Mouse (Mus musculus) brown adipose tissue, adult 24 weeks (tissue): ENCODE results near the gene Zfp423. TPM values are rescaled to one million over a fixed set of nuclear protein-coding genes. Genes with fewer than 3 reads are reported as not detected.

ENCODE experiments used
- H3K27ac ChIP-seq: fragments of 200-500 bp; replicated peaks from 2 replicates; pipeline ENCODE4 v1.5.1; 2012; ENCODE audit warnings: low read depth, mild to moderate bottlenecking, low read length
- H3K4me1 ChIP-seq: fragments of 200-500 bp; 2 replicates; pipeline ENCODE4 v1.6.1; 2012; ENCODE audit warnings: low read length, mixed read lengths; ENCODE audit not compliant: control insufficient read depth, insufficient read depth, insufficient read length
- H3K4me3 ChIP-seq: fragments of 200-500 bp; 2 replicates; pipeline ENCODE4 v1.5.1; 2012; ENCODE audit warnings: low read depth, mild to moderate bottlenecking, low read length, moderate library complexity; ENCODE audit not compliant: insufficient read depth
- polyA plus RNA-seq: library from polyadenylated mRNA; stranded (reverse); fragments of >200 nt; gene quantifications from 2 replicates; pipeline ENCODE4 v1.2.4, GENCODE M21; 2012; ENCODE audit not compliant: missing spikeins, insufficient read depth, insufficient read length

Zfp423 gene
- polyA plus RNA-seq, 1 experiment = 14.0 TPM

DNA sequence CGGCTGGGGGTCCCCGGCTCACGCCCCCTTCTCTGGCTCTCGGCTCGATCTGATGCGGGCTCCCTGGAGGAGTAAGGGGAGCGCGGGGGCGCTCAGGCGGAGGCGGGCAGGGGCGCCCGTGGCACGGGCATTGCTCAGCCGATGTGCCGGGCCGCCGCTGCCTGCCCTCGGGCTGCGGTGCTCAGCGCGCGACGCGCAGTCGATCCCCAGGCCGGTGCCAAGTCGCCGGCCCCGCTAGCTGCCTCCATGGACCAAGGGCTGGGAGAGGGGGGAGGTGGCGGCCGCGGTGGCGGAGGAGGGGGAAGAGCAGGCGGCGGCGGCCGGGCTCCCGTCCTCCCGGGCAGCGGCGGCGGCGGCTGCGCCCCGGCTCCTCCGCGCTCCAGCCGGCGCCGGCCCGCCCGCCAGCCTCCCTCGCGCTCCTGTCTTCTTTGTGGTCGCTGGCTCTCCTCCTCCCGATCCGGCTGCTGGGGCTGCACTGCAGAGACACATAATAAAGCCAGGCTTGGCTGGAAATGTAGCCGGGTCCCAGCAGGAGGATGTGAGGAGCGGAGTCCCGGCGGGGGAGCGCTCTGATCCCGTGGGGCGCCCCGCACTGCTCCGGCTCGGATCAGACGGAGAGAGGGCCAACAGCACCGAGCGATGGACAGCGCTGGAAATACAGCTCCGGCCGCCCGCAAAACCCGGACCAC is 810 bp upstream of the Zfp423 start:
- Histone ChIP-seq H3K4me1 (peaks cover 16% of the 10 kb centered on the region), H3K27ac (peak overlapping the region; percentile 71), H3K4me3 (peak overlapping the region; percentile 77)

DNA sequence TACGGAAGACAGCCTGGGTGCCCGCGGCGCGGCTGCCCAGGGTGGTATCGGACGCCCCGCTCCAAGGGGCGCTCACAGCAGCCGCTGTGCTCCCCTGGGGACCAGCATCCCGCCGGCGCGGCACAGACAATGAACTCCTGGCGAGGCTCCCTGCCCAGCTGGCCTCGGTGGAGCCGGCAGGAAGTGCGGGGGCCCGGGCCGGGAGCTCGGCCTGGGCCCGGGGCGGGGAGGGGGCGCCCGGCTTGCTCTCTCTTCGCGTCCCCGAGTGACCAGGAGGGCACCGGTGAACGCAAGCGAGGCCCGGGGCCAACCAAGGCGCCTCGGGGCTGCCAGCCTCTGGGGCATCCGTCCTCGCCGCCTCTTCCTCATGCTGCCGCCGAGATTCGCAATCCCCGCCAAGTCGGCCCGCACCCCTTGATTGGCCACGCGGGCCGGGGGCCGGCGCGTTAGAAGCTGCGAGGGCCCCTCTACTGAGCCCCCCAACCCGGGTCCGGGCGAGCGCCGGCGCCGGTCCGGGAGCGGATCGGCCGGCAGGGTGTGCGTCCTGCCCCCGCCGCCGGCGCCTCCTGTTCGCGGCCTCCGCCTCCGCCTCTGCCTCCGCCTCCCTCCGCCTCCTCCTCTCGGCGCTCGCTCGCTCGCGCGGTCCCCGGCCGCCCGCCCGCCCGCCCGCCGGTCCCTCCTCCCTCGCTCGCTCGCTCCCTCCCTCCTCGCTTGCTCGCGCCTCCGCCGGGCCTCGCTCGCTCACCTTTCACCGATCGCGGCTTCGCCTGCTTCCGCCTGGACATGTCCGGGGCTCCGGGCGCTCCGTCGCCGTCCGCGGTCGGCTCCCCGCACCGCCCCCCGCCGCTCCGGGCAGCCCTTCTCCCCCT is 710 bp downstream of the Zfp423 start:
- peak overlapping the region; percentile 96 for H3K27ac ChIP-seq
- H3K4me3 ChIP-seq = peak overlapping the region; percentile 88
- peaks cover 19% of the 10 kb centered on the region for H3K4me1 ChIP-seq

DNA sequence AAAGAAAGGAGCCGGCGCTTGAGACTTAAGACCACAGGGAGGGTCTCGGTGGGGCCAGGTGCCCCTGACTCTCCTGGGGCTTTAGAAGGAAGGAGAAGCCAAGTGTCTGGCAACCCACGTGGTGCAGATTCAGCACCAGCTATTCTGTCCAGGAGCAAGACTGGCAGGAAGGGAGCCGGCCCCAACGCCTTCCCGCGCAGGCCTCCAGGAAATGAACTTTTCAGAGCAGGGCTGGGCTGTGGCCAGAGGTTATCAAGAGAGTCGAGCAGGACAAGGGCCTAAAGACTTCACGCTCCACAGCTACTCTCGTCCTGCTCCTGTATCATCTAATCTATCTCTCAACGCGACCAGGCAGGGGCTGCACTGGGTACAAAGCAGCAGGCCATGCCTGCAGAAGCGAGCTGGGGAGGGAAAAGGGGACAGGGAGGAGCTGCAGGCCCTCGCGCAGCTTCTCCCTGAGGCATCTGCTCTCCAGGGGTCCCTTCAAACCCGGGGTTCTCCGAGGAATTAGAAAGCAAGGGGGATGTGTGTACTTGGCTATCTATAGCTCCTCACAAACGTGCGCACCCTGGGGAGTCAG is 1.4 kb downstream of the Zfp423 start:
- H3K4me1 ChIP-seq = peaks cover 19% of the 10 kb centered on the region
- H3K4me3 ChIP-seq = peak overlapping the region; percentile 88
- H3K27ac ChIP-seq = peak overlapping the region; percentile 96

DNA sequence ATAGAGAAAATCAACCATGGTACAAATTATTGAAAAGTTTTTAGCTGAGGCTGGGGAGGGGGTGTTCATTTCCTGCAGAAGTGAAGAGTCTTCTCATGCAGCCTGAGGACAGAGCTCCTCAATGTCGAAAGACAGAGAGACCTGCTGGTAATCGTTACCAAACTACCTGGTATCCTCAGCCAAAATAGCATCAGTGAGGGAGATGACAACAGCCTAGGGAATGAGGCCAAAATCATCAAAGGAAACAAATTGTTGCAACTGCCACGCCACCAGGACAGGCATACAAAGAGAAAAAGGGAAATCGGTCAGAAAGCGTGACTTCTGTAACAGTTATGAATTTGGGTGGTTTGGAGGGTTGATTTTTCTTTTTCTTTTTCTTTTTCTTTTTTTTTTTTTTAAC is 3.4 kb downstream of the Zfp423 start:
- H3K4me3 ChIP-seq = no peak overlapping the region
- peaks cover 15% of the 10 kb centered on the region; the same call in 1 of the 2 replicates for H3K4me1 ChIP-seq
- H3K27ac ChIP-seq = no peak overlapping the region

DNA sequence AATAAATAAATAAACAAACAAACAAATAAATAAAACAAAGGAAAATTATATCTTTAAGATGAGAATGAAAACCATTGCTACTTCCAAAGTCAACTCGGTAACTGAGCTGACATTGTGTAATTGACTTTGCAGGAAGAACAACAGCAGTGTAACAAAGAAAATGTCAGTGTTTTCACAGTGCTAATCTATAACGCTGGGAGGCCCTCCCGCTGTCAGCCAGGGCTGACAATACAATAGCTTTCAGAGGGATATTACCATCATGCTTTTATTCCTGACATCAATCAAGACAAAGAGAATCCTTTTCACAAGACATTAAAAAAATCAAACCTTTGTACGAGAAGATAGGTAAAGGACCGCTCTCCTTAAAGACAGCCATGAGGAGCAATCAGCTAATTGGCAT is 5.9 kb downstream of the Zfp423 start:
- no peak overlapping the region for H3K27ac ChIP-seq
- peaks cover 15% of the 10 kb centered on the region; the same call in 1 of the 2 replicates for H3K4me1 ChIP-seq
- no peak overlapping the region for H3K4me3 ChIP-seq

DNA sequence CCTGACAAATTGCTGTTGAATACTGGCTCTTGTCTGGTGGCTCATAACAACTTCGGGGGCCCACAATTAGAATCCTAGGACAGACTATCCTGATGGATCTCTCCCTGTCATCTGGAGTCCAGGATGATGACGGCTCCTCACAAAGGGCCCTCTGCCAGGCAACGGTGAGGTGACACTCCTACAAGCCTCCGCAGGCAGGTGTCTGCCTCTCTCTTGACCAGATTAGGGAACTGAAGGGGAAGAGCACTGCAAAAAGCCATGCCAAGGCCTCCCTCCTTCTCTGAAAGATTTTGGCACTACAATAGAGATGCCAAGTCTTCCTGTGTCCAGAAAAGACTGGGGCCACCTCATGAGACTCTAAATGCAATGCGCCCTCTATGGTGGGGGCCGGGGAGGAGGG is 7.1 kb downstream of the Zfp423 start:
- Histone ChIP-seq H3K4me3 (no peak overlapping the region), H3K4me1 (peaks cover 14% of the 10 kb centered on the region; the same call in 1 of the 2 replicates), H3K27ac (no peak overlapping the region)

DNA sequence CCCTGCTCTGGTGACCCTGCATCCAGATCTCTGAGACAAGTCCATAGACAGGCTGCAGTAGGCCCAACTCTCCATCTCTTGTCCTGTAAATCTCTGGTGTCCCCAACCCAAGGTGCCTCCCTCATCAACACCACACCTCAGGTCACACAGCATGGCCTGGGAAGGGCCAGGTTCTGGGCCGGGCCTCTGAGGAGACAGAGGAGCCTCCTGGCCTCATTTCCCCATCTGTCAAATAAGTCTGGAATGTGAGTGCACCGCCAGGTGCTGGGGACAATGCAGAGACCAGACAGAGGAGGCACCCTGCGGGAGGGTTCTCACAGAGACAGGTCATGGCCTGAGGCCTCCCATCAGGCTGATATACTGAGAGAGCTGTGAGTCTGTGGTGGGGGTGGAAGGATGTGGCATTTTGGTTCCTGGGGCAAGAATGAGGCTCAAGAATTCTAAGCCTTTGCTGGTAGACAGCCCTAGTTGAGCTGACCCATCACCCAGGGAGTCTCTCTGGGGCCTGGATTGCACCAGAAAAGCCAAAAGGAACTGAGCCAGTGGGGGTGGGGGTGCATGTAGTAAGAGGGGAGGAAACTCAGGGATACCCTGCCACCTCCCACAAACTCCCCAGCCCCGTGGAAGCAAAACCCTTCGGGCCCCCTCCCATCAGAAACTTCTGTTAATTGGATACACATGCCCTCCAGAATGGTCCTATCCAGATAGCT is 15.0 kb downstream of the Zfp423 start:
- Histone ChIP-seq H3K27ac (peak overlapping the region; percentile 58), H3K4me3 (no peak overlapping the region), H3K4me1 (peaks cover 33% of the 10 kb centered on the region)

DNA sequence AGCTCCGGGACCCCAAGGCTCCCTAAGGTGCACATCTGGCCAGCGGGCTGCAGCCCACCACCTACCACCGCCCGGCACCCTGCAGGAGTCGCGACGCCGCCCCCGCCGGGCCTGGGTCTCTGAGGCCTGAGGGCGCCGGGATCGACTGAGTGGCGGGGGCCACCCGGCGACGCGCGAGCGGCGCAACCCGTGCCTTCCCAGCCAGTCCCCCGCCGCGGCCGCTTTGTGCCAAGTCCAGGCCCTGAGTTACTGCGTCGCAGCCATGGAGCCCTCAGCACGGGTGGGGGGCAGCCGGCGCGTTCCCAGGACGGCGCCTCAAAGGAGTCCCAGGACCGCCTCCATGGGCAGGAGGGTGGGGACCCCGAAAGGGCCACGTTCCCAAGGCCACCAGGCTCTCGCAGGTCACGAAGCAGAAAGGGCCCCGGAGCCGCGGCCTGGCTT is 15.7 kb downstream of the Zfp423 start:
- peak overlapping the region; percentile 15; the same call in 1 of the 2 replicates for H3K4me3 ChIP-seq
- peaks cover 40% of the 10 kb centered on the region for H3K4me1 ChIP-seq
- no peak overlapping the region for H3K27ac ChIP-seq

DNA sequence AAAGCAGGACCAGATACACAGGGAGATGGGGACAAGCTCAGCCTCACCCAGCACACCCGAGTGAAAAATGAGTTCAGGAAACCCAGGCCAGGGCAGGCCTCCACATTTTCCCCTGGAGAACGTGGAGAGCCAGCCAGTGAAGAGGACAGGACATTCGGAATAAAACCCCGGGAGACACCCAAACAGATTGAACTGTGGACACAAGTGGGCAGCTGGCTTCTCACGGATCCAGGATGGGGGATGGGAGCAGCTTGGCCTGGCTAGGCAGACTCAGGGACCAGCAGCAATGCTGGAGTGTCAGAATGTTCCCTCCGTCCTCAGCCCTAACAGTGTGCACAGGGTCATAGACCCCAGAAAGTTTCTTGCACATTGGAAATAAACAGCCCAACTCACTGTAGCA is 18.7 kb downstream of the Zfp423 start:
- Histone ChIP-seq H3K27ac (0 out of 2 replicates have a peak overlapping the region, but pooled peaks have one; percentile 34), H3K4me1 (peaks cover 53% of the 10 kb centered on the region), H3K4me3 (no peak overlapping the region)

DNA sequence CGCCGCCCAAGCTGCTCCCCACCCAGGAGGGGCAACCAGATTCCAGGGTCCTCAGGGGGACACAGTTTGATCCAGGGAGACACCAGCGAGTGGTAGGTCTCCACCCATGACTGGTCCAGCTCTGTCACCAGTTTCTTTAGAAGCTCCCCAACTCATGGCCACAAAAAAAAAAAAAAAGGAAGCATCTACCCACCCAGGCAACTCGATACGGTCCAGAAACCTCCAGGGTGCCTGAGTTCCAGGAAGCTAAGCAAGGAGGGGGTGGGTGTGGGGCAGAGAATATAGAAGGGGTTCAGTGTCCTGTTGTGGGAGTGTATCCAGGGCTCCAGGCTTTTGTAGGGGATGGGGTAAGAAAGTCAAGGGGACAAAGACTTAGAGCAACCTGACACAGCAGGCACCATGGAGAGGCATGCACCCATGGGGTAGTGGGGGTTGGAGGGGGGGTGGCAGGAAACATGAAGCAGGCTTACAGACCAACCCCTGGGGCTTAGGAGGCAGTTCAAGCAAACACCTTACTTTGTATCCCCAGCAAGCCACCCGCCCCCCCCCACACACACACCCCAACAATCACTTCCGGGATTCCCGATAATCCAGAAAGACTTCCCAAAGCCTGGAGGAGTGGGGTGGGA is 20.0 kb downstream of the Zfp423 start:
- Histone ChIP-seq H3K27ac (peak overlapping the region; percentile 45), H3K4me1 (peaks cover 45% of the 10 kb centered on the region)

DNA sequence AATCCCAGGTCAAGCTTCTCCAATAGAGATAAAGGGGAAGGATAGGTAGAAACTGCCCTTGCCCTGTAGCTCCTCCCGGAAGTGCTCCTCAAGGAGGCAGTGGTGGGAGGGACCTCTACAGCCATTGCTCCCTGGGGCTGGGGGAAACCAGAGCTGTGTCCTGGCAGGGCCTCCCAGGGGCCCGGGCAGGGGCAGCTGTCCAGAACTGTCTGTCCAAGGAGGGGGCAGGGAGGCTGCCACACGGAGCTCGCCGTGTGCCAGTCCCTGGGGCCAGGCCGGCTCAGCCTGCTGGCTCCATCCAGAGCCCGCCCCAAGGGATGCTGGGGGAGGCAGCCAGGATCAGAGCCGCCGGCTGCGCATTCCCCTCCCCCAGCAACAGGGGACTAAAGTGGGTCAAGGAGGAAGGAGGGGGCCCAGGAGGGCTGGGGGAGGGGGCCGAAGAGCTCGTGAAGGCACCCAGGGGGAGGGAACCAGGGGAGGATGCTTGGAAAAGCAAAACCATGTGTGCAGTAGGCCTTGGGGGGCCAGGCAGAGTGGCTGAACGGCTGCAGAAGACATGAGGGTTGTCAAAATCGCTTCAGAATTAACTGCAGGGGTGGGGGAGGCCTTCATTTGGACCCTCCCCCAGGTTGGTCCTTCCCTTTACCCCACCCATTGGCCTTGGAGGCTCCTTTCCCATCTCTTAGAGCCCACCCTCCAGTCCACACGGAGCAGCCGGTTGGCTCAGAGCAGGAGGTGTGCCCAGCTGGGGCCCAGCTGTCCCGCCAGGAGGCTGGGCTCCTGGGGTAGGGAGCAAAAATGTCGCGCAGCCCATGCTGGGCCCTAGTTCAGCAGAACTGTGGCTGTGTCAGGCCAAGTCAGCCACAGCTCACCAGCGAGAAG is 20.8 kb downstream of the Zfp423 start:
- H3K27ac ChIP-seq = peak overlapping the region; percentile 39
- H3K4me1 ChIP-seq = peaks cover 46% of the 10 kb centered on the region
- peak overlapping the region; percentile 21; the same call in 1 of the 2 replicates for H3K4me3 ChIP-seq

More for the DNA sequence above, 20.0 kb downstream of the Zfp423 start:
- peak overlapping the region; percentile 21; the same call in 1 of the 2 replicates for H3K4me3 ChIP-seq

DNA sequence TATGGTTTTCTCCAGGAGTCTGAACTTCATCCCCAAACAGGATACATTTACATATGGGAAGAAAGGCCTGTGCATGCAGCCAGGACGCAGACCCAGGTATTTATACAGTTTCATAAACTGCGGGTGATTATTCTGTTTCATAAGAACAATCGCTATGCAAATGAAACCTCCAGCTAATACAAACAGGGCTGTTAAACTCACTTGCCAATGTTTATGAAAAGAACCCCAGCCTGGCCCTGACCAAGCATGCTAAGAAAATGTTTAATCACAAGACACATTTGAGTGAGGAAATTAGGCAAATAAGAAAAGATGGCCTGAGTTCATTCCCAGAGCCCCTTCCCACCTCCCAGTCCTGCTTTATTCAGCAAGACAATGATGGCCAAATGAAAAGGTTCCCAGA is 22.2 kb downstream of the Zfp423 start:
- Histone ChIP-seq H3K27ac (no peak overlapping the region), H3K4me3 (no peak overlapping the region), H3K4me1 (peaks cover 54% of the 10 kb centered on the region)

DNA sequence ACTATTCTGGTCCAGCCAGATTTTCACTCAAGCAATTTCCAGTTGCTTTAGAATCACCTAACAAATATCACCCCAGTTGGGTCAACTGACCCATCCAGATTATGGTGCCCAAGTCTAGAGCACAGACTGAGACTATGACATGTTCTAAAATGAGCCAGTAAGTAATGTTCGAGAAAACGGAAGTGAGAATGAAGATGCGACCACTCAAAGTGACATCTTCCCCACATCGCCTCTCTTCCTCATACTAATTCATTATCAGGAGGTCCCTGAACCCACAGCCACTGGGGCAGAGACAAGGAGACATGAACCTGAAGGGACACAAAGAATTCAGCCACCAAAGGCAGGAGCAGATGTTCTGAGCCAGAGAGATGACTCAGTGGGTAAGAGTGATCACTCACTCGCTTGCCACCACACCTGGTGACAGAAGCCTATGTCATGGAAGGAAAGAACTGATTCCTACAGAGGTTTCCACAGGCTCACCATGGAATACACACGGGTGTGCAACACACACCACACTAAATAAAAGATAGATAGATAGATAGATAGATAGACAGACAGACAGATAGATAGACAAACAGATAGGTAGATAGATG is 24.2 kb downstream of the Zfp423 start:
- H3K4me1 ChIP-seq = peaks cover 59% of the 10 kb centered on the region
- no peak overlapping the region for H3K4me3 ChIP-seq
- H3K27ac ChIP-seq = no peak overlapping the region
